Mouse (Mus musculus) gonadal fat pad, adult 2 months (tissue): Measurements from ENCODE around the gene P2ry2. TPM values are rescaled to one million over a fixed set of nuclear protein-coding genes. Genes with fewer than 3 reads are reported as not detected.

Source experiments
- DNase-seq: peaks from one replicate; pipeline ENCODE4 v3.0.0-alpha.2; 2012; ENCODE audit warnings: low read depth
- polyA plus RNA-seq: library from polyadenylated mRNA; depleted of rRNA; stranded (reverse); fragments of >200 nt; gene quantifications from 2 replicates; pipeline ENCODE4 v1.2.3, GENCODE M21; 2012; rRNA removed

P2ry2 gene
- polyA plus RNA-seq = 6.6 and 9.1 TPM in 2 replicates

DNA sequence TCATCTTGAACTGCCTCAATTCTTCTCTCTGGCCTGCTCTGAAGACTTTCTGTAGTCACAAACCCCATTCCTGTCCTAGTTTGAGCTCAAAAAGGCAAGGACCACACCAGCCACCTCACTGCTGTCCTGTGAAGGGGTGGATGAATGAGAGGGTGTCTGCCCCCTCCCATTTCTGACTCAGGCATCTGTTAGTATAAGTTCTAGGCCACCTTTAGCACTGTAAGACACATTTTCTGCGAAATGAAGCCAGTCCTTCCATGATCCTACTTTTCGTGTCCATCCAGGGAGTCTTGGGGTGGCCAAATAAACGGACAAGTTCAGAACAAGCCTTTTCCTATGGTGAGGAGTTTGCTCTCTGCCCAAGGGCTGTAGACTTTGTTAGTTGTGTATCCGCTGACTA is at the start of gene P2ry2:
P2ry2 (minus strand) TSS at position 326 of the 400 bp plus-strand sequence.
- DNase-seq = no peak

DNA sequence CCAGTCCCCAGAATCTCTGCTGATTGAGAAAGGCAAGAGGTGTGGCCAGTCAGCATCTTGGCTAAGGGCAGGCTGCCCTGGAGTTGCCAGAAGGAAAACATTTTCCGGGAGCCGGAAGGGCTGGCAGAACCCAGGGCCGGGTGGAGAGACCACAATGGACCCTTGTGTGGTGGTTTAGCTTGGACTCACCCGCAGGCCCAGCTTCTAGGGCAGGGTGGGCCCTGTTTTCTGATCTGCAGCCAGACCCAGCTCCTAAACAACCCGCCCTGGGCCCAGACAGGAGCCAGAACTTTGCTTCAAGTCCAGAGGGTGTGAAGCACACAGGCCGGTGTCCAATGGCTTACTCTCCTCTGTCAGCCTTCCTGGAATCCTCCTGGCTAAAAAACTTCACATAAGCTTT is 49.6 kb upstream of the P2ry2 start:
- DNase-seq = no peak

DNA sequence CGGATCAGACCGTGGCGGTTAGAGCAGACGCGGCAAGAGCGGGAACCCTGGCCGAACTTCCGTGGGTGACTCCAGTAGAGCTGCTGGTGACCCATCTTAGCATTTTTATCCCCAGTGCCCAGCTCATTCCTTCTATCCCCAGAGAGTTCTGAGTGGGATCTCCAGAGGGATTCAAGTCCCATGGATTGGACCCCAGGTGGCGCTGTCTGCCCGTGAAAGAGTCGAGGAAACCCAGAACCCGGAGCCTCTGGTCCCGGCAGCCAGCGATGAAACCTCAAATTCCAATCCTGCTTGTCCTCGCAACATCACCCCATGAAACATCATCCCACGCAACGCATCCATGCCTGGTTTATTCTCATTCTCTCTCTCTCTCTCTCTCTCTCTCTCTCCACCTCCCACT is 48.7 kb upstream of the P2ry2 start:
- no peak for DNase-seq

GRCm38 (mm10) chr7:101060476-101060875 is 47.8 kb upstream of the P2ry2 start:
- DNase-seq = no peak

GRCm38 (mm10) chr7:101059188-101059587 is 46.5 kb upstream of the P2ry2 start:
- DNase-seq = no peak

DNA sequence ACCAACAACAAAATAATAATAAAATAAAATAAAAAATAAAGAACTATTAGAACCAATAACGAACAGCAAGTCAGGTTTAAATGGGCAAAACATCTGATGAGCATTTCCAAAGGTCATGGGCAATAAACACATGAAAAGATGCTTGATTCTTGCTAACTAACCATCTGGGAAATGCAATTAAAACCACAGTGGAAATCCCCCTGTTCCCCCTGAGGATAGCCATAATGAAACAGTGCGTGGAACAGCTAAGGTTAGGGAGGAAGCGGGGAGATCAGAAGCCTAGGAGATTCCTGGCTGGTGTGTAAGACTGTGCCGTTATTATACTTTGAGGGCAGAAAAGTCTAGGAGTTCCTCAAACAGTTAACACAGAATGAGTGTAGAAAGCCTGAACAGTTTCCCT is 44.6 kb upstream of the P2ry2 start:
- no peak for DNase-seq

- no peak for DNase-seq
These were observed 40.5 kb upstream of the P2ry2 start for GRCm38 (mm10) chr7:101053136-101053535.

GRCm38 (mm10) chr7:101051551-101052221 is 39.0 kb upstream of the P2ry2 start:
- no peak for DNase-seq

DNA sequence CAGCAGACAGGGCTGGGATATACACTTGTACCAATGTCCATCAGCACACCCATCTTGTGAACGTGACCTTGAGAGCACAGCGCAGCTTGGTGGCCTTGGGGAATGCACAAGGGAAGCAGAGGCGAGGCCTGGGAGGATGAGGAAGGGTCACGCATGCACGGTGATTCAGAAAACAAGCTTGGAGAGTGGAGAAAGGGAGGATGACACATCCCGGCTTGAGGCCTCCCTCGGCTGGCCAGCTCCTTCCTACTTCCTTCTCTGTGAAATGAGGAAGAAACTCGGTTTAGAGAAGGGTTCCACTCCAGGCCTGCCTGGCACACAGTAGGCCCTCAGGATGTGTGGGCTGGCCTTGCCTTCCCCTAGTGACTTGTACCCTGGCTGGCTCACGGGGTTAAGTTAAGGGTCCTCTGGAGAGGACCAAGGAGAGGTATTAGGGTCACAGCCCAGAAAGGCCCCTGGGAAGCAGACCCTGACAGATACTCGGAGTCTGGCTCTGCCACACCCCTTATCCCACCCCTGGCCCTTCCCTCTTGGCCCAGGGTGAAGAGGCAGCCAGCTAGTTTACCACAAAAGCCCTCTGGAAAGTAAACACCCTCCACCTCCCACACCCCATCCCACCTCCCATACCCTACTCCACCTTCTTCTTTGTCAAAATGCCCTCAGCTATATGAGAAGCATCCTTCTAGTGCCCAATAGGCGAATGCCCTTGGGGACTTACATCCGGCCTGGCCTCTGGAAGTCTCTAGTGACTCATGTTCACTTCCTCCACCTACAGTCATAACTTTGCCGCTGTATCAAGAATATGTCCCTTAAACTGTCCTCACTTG is 38.3 kb upstream of the P2ry2 start:
- no peak for DNase-seq

DNA sequence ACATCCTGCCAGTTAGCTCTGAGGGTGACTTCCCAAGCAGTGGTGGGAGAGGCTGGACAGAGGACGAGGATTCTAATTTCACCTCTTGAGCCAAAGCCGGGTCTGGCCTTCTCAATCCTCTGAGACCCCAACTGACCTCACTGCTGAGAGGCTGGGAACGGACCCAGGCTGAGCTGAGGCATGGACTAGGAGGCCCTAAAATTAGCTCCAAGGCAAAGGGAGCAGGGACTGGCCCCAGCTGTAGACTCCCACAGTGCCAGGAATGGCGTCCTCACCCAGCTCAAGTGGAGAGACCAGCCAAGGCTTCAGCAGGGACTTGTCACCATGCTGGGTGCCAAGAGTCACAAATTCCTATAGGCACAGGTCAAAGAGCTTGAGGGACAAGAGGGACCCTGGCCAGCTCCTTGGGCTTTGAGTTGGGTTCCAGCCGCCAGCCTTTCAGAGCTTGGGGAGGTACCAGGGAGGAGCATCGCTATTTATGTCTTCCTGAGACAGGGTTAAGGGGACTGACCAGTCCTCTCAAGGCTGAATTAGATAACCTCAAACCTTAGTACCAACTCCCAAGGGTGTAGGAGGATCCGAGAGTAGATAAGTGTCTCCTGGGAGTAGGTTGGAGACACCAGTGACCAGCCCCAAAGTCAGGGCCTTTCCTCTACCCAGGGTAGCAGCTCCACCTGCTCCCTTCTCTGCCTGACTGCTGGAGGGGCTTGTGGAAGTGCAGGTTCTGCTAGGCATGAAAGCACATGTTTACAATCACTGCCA is 36.8 kb upstream of the P2ry2 start:
- no peak for DNase-seq

- DNase-seq = no peak
These were observed 35.6 kb upstream of the P2ry2 start for GRCm38 (mm10) chr7:101048247-101048646.

GRCm38 (mm10) chr7:101043846-101044541 is 31.3 kb upstream of the P2ry2 start:
- no peak for DNase-seq

DNA sequence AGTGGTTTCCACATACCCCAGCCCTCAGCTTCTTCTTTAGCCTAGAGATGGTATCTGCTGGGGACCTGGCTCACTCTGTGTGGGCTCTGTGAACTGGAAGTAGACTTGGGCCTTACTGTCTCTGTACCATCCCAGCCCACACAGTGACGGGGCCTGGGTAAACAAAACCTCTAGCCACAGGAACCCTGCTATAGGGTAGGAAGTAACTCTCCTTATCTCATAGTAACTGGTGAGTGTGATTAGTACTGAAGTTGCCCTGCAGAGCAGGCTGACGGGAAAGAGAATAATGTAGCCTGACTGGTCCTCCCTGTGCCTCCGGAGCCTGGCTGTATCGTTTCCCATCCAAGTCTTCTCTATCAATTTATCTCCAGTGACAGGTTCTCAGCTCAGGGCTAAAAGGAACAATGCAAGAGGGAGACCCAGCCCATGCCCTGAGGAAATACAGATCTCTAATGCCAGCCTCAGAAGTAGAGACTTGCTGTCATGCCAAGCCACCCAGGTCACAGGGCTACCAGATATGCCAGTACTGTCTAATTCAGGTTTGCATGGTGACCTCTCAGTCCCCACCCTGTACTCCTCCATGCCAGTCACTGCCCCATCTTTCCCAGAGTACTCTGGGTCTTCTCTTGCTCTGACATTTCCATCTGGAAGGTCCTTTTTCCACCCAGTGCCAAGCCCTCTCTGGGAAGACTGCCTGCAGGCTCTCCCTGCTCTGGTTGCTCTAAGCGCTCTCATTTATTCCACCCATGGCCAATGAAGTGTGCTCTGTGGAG is 29.5 kb upstream of the P2ry2 start:
- DNase-seq = no peak

DNA sequence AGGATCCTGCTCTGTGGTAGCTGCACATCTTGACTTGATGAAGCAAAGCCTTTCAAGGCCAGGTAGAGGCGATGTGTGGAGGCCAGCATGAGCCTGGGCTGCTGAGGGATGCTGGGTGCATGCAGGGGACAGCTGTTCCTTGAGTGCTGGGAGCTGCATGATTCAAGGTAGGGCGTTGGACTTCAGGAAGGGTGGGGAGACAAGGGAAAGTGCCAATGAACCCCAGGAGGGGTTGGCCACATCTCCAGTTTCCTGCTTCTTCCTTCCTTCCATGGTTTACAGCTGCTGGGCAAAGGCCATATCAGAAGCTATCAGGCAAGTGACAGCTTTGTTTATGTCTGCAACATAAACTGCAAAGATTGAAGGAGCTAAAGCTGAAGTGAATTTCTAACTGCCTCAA is 28.9 kb upstream of the P2ry2 start:
- no peak for DNase-seq

DNA sequence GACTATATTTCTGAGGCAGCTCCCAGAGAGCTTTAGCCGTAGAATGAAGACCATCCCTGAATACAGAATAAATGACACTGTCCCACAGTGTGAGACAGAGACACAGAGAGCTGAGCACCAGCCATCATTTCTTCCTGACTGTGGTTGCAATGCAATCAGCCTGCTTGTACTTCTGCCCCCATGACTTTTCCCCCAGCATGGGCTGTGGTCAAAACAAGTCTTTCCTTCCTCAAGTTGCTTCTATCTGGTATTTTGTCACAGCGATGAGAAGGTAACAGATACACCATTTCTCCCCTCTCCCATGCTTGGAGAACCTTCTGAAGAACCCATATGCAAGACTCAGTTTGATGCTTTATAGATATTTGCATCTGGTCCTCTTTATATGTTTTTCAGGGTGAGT is 20.7 kb upstream of the P2ry2 start:
- DNase-seq = no peak

DNA sequence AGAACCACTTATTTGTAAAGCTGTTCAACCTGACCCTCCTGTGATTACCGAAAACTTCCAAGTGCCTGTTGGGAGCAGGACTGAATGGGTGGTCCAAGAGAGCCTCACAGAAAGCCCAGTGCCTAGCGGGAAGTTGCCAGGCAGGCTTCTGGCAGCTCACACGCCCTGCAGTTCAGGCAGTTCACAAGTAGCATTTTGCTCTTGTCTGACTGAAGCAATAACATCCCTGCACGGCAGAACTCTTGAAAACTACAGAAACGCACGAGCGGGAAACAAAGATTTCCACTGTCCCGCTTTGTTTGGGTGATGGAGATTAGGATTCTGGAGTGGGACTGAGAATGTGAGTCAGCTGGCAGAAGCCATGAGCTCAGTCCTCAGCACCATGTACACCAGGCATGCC is 18.6 kb upstream of the P2ry2 start:
- no peak for DNase-seq

GRCm38 (mm10) chr7:101030756-101031155 is 18.1 kb upstream of the P2ry2 start:
- no peak for DNase-seq

DNA sequence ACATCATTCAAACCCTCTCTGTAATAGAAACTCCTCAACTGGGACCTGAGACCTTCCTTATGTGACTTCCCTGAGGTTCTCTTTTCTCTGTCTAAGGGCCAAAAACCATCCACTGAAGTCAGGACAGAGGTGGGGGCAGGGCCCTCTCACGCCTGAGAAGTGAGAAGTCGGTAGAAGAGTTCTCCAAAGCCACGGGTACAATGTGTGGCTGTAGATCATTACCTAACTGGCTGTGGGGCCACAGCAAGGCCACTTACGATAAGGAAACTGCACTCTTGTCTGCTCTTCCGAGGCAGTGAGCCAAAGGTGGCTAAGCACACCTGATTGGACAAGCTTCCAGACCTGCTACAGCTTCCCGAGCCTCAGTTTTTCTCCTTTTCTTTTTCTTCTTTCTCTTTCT is 16.8 kb upstream of the P2ry2 start:
- no peak for DNase-seq

GRCm38 (mm10) chr7:101028991-101029390 is 16.3 kb upstream of the P2ry2 start:
- DNase-seq = no peak

GRCm38 (mm10) chr7:101028444-101028757 is 15.7 kb upstream of the P2ry2 start:
- no peak for DNase-seq
